Mouse (Mus musculus): ENCODE data around the gene Car5a.

Gene Car5a

DNA sequence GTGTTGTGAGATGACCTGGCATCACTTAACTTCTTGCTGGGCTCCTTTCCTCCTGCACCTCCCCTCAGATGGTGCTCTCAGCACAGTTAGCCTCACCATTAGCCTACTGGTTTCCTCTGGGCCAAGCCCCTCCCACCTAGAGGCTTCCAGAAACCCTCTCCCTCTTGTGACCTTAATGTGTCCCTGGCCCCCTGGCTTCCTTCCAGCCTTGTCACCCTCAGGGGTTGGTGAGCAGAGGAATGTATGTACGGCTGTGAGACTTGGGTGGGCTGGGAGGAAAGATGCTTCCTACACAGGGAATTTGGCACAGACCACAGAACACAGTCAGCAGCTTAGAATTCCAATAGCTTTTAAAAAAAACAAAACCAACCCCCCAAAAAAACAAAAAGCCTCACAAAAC, 63.9 kb downstream of the Car5a start:
- DNase-seq (ENCODE audit: low spot score) = no peak

DNA sequence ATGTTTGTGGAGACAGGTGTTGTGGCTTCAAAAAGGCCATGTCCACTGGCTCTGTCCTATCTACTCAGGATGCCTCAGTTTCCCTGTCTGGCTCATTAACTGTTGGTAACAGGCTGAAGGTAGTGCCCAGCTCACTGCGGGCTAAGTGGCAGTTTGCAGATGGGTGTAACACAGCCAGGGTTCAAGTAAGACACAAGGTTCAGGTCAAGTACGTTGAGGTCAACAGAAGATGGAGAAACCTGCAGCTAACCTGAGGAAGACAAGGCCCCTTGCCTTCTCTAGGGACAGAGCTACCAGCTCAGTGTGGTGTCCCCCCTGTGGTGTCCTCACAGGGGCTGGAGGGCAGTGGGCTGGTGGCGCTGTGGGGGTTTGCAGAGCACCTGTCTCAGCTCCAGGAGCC, 65.0 kb downstream of the Car5a start:
- DNase-seq (ENCODE audit: low spot score) = no peak

DNA sequence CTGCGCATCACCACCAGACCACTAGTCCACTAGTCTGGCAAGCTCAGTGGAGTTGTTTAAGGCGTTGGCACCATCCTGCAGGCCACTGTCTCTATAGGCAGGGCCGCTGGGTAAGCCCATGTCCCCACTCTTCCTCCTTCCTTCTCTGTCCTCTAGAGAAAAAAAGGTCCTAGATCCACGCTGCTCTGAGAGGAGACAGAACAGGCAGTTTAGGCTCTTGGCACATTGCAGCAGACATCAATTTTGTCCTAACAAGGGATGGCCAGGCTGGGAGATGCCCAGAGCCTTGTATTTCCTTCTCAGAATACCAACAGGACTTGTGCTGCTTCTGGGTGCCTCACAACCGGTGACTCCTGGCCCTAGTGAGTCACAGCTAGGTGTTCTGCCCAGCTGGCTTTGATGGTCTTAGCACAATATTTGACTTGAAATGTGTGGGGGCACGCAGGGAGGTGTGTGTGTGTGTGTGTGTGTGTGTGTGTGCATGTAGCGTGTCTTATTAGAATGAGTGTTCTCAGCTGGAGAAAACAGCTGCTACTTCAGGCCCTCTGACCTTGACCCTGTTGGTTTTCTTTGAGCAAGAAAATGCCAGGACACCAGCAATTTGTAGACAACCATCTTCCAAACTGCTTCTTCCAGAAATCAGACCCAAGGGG, 66.8 kb downstream of the Car5a start:
- no peak for DNase-seq (ENCODE audit: low spot score)

DNA sequence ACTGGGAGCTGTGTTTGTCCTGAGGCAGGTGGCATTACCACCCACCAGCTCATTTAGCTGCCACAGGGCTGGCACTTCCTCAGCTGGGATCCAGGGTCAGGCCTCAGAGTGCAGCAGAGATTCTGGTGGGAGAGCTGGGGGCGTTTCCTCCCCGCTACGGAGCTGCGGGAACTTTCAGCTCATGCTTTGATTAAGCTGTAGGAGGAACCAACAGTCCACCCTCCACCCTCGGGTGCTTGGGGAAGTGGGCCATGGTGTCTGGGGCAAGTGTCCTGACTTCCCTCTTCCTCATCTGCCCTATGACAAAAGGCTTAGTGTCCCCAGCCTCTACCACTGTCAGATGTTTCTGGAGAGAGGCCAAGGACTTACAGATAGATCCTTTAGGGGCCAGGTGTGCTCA, 67.5 kb downstream of the Car5a start:
- DNase-seq (ENCODE audit: low spot score) = no peak

DNA sequence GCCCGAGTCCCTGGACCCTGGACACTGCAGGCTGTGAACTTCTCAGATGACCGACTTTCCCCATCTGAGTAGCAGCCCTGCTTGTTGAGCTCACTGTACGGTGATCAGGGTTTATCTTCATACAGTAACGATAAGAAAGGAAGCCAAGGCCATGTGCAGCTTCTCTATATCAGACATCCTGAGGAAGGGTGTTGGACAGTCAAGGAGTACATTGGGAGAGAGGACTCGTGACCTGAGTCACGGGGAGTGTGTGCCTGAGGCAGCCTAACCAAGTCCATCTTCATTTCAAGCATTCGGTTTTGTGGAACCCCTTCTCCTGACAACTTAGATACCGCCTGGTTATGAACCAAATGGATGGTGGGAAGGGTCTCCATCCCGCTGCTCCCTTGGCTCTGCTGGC, 69.2 kb downstream of the Car5a start:
- no peak for DNase-seq (ENCODE audit: low spot score)

DNA sequence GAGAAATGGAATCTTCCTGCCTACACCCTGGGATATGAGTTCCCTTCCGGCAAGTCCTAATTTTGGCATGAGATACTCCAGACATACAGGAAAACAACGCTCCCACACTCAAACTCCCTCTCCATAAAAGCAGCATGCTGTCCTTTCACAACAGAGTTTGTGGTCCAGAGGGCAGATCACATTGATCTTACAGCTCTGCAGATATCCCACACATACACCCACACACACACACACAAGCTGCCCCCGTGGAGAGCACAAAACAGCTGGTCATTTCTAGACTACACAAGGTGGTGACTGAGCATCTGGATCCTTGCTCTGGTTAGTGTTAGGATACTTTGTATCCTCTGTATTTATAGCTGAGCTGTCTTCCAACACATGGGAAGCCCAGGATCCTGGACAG, 69.7 kb downstream of the Car5a start:
- DNase-seq (ENCODE audit: low spot score) = no peak

DNA sequence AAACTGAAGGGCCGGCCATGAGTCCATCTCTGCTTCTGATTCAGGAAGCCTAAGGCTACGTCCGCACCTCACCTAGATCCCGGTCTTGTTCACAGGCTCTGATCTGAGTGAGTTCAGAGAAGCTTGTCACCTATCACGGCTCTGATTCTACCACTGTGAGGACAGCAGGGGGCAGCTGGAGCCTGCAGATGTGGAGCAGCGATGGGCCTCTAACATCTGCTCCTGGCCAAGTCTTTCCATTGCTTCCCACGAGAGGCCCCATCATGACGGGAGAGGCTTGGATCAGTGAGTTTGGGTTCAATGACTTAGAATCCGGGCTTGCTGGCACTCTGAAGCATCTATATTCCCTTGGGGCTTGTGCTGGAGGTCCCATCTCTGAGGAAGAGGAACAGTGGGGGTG, 70.7 kb downstream of the Car5a start:
- no peak for DNase-seq (ENCODE audit: low spot score)

DNA sequence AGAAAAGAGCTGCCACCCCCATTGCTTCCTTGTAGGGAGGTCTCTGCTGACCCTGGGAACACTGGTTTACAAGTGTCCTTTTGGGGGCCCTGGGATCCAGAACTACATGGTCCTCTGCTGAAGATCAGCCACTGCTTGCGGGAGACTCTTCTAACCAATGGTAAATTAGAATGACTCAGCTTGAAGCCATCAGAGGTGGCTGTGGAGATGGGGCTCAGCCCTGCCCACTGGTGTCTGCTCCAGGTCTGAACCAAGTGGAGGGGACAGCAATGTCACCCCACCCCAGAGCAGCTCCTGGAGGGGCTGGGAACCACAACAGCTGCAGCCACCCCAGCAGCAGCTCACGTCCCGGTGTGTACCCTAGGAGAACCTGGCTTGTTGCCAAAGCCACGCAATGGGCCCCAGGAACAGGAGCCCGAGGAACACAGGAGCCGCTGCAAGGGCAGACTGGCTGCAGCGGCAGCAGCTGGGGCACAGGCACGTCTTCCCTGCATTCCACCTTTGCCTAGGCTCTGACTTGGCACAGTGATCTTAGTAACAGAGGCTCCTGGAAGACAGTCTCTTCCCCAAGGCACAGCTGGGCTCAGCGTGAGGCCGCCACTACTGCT, 72.8 kb downstream of the Car5a start:
- no peak for DNase-seq (ENCODE audit: low spot score)

DNA sequence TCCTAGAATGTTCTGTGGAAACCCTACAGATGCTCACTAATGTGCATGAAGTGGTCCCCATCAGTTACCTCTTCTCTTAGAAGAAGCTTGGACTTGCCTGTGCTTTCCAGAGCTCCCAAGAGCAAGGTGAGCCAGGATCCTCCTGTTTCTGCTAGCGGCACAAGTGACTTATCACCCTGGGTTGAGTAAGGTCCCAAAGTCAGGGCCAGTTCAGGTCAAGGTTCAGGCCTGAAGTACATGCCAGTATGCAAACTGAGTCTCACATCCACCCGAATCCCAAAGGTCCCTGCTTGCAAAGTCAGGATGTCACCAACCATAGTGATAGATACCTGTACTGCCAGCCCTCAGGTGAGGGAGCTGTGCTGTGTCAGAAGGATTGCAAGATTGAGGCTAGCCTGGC, 74.5 kb downstream of the Car5a start:
- DNase-seq (ENCODE audit: low spot score) = no peak

DNA sequence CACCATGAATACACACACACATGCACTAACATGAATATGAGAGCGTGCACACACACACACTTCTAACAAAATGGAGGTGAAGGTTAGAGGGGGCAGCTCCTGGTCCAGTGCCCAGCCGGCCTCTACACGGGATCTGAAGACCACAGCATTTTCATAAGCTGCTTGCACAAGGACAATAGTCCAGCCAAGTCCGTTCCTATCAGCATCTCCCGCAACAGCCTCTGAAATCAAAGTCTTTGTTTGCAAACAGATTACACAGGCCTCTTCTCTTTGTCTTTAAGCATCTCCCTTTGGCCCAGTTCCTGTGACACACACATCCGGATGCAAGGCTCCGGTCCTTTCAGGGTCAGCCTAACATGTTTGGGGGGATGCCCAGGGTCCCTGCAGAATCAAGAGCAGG, 75.8 kb downstream of the Car5a start:
- DNase-seq (ENCODE audit: low spot score) = no peak

DNA sequence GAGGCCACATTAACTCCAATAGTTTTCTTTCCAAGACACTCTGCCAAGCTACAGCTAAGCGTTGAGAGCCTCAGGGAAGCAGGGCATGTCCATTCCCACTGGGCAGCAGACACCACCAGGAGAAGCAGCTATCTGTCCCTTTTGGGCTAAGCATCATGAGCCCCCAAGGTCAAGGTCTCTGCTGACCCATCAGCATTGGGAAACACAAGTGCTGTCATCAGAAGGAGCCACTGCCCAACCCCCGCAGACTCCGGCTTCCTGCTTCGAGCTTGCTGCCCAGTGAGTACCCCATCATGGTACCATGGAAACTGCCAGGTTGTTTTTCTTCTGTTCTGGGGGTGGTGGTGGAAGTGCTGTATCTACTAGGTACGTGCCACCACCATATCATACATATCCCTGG, 76.5 kb downstream of the Car5a start:
- no peak for DNase-seq (ENCODE audit: low spot score)

All from layer of hippocampus, adult 9-10 months (tissue).